ENCODE assay signal across 7 mouse cellular contexts in genomic region chr19:6974211-6975205, GRCm38 (mm10). TPM values are rescaled to one million over a fixed set of nuclear protein-coding genes. Genes with fewer than 3 reads are reported as not detected.
DNase-seq lines count a peak whose midpoint lies in the region; ATAC-seq and TF ChIP-seq lines count a peak whose summit lies in the region.

TSS of gene Ppp1r14b (plus strand) at chr19:6974968.

- H3K9ac ChIP-seq in hindbrain, embryonic 16.5 days (ENCODE audit: low read depth, low read length) = peak within 1 kb of the TSS; percentile 83

- peaks cover 10% of the 10 kb centered on the region for H3K27me3 ChIP-seq in hindbrain, embryonic 16.5 days (replicated peaks; ENCODE audit: control insufficient read depth, insufficient read depth, low read length)

- intact Hi-C loops in gastrocnemius, adult 2 months (cut with DNase I) = no loop called here
- intact Hi-C loops in left cerebral cortex, postnatal 25 days (cut with DNase I) = loop anchor here (1.0 to 5.0 kb wide), 2 partner anchors 23 to 32 kb away; partner anchors contain the start of genes Bad and Gpr137

- peaks cover 48% of the 10 kb centered on the region for H3K4me1 ChIP-seq in hindbrain, embryonic 16.5 days (ENCODE audit: control insufficient read depth, insufficient read depth, low read depth, low read length)

- peak; percentile 41 for ATAC-seq in activated CD4-positive, CD25-positive, alpha-beta regulatory T cell, adult 4 months
- peak; percentile 69 for ATAC-seq in common myeloid progenitor, adult 5-6 weeks (replicated peaks; ENCODE audit: low read depth, poor library complexity, severe bottlenecking)
- ATAC-seq in hindbrain, embryonic 16.5 days = peak; percentile 62

- H3K36me3 ChIP-seq in hindbrain, embryonic 16.5 days (ENCODE audit: control insufficient read depth, insufficient read depth, low read length) = peaks cover 11% of the 10 kb centered on the region

- WGBS in hindbrain, embryonic 16.5 days = under 1% methylated on average over 50 of the region's 84 CpGs

- H3K4me2 ChIP-seq in hindbrain, embryonic 16.5 days (ENCODE audit: low read length) = peak within 1 kb of the TSS; percentile 94

- peak; percentile 92 for DNase-seq in gastrocnemius, adult 2 months
- peak; percentile 76 to 81 for DNase-seq in left cerebral cortex, postnatal 25 days (ENCODE audit: low spot score in 2 of 2)
- DNase-seq in mesoderm, embryonic 11.5 days (ENCODE audit: low read depth, low spot score) = peak; percentile 89
- DNase-seq in spleen, adult 12 weeks (ENCODE audit: low spot score) = peak; percentile 57

- H3K27ac ChIP-seq in gastrocnemius, adult 2 months = peak within 1 kb of the TSS; percentile 100
- H3K27ac ChIP-seq in hindbrain, embryonic 16.5 days (ENCODE audit: low read depth, low read length) = peak within 1 kb of the TSS; percentile 95

- peak within 1 kb of the TSS; percentile 95 for H3K4me3 ChIP-seq in gastrocnemius, adult 2 months
- peak within 1 kb of the TSS; percentile 58 for H3K4me3 ChIP-seq in hindbrain, embryonic 16.5 days (ENCODE audit: low read length)

- H3K9me3 ChIP-seq in hindbrain, embryonic 16.5 days (ENCODE audit: control insufficient read depth, low read length) = no peaks in the 10 kb centered on the region

- no peak for TF ChIP-seq CTCF in gastrocnemius, adult 2 months (IDR thresholded peaks at IDR 0.05)

RNA-seq across cellular contexts. Expression of gene Ppp1r14b, which starts in this region (rescaled TPM):
- 10 to 100 TPM; 14.2 to 26.1 TPM for polyA plus RNA-seq in activated CD4-positive, CD25-positive, alpha-beta regulatory T cell, adult 4 months (2017; shearing (Covaris generic))
- total RNA-seq in common myeloid progenitor, adult 5-6 weeks (2017) = 119 and 184 TPM in 2 replicates
- total RNA-seq in gastrocnemius, adult 2 months (2021) = 100 to 1,000 TPM; 121 to 127 TPM
- 89.4 and 96.8 TPM in 2 replicates for polyA plus RNA-seq in hindbrain, embryonic 16.5 days (2015; fragmentation: Nextera tagmentation; extraction: Ambion mirVana)
- total RNA-seq in left cerebral cortex, postnatal 25 days (2021) = 10 to 100 TPM; 49.8 to 57.2 TPM

Comparison
In these comparisons a context has a peak if more than half of its experiments do, and no peak if none do; other contexts are left out.
1. Peak in every context shown above with its lines: DNase-seq, ATAC-seq, H3K4me3 ChIP-seq and H3K27ac ChIP-seq.